Mouse (Mus musculus) megakaryocyte, embryonic 14.5 days (primary cell): Measurements from ENCODE around the gene Pappa.

Source experiments
- FLI1 ChIP-seq: IDR thresholded peaks from 2 replicates; pipeline ENCODE4 v1.6.1; 2012; ENCODE audit warnings: low read length, inconsistent platforms, mixed read lengths
- GATA1 ChIP-seq: IDR thresholded peaks from 3 replicates; pipeline ENCODE4 v1.6.1; 2012; ENCODE audit warnings: mixed read lengths, low read length, inconsistent platforms, borderline replicate concordance

DNA sequence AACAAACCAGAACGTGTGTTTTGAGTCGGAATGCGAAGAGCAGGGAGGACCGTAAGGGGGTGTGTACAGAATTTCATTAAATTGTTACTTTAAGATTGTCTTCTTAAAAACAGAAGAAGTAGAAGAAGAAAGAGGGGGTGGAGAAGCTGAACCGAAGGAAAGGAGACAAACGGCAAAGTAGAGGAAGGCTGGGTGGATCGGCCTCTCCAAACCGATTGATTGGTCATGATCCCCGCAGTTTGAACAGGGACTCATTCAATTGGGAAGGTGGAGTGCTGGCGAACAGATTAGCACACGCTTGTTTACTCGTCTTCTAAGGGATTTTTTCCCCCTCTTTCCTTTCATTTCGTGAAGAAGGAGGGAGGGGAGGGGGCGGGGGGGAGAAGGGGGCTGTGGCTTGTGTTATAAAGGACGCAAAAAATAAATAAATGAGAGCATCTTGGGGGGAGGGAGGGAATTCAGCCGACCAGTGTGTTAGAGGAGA is at the start of gene Pappa:
- TF ChIP-seq GATA1 (no peak), FLI1 (no peak)
